Mouse (Mus musculus) hindbrain, embryonic 12.5 days (tissue): ENCODE data around the gene Gzmm. TPM values are rescaled to one million over a fixed set of nuclear protein-coding genes. Genes with fewer than 3 reads are reported as not detected.
"Not testable (repeated sequence)": the region's sequence is repeated elsewhere in the genome, so short reads cannot be mapped to it uniquely, and the experiment has no call there.

Experiments used
- ATAC-seq: fragments of 200-750 bp; cut with Nextera tagmentation; 2 replicates; pipeline ENCODE4 v1.8.0; 2017; ENCODE audit warnings: moderate TSS enrichment; ENCODE audit not compliant: low FRiP score
- H3K27ac ChIP-seq: fragments of 300-500 bp; sonication (generic); 2 replicates; pipeline ENCODE4 v1.5.1; 2016; ENCODE audit warnings: mild to moderate bottlenecking
- H3K27me3 ChIP-seq: fragments of 300-500 bp; sonication (generic); 2 replicates; pipeline ENCODE4 v1.6.1; 2016; ENCODE audit warnings: mild to moderate bottlenecking
- H3K36me3 ChIP-seq: fragments of 300-500 bp; sonication (generic); 2 replicates; pipeline ENCODE4 v1.6.1; 2016; ENCODE audit warnings: mild to moderate bottlenecking
- H3K4me1 ChIP-seq: fragments of 300-500 bp; sonication (generic); 2 replicates; pipeline ENCODE4 v1.6.1; 2016
- H3K4me2 ChIP-seq: fragments of 300-500 bp; sonication (generic); replicated peaks from 2 replicates; pipeline ENCODE4 v1.6.1; 2016; ENCODE audit warnings: mild to moderate bottlenecking
- H3K4me3 ChIP-seq: fragments of 300-500 bp; sonication (generic); 2 replicates; pipeline ENCODE4 v1.5.1; 2016; ENCODE audit warnings: mild to moderate bottlenecking
- H3K9ac ChIP-seq: fragments of 300-500 bp; sonication (generic); 2 replicates; pipeline ENCODE4 v1.6.1; 2016; ENCODE audit warnings: mild to moderate bottlenecking, moderate library complexity
- H3K9me3 ChIP-seq: fragments of 300-500 bp; sonication (generic); replicated peaks from 2 replicates; pipeline ENCODE4 v1.6.1; 2016; ENCODE audit warnings: mild to moderate bottlenecking
- WGBS: fragments of 180-500 bp; shearing (Covaris S2); methylation state at CpG from one replicate; pipeline ENCODE4 v1.1.7; 2016; 5-methylcytosine and 5-hydroxymethylcytosine counted together
- polyA plus RNA-seq: library from polyadenylated mRNA; unstranded; fragments of >200 nt; fragmentation: Nextera tagmentation; extraction: Ambion mirVana; gene quantifications from 2 replicates; pipeline ENCODE4 v1.2.1, GENCODE M21; 2016

Gene Gzmm
- polyA plus RNA-seq, 1 experiment from 2014 or later: 1.3 TPM

DNA sequence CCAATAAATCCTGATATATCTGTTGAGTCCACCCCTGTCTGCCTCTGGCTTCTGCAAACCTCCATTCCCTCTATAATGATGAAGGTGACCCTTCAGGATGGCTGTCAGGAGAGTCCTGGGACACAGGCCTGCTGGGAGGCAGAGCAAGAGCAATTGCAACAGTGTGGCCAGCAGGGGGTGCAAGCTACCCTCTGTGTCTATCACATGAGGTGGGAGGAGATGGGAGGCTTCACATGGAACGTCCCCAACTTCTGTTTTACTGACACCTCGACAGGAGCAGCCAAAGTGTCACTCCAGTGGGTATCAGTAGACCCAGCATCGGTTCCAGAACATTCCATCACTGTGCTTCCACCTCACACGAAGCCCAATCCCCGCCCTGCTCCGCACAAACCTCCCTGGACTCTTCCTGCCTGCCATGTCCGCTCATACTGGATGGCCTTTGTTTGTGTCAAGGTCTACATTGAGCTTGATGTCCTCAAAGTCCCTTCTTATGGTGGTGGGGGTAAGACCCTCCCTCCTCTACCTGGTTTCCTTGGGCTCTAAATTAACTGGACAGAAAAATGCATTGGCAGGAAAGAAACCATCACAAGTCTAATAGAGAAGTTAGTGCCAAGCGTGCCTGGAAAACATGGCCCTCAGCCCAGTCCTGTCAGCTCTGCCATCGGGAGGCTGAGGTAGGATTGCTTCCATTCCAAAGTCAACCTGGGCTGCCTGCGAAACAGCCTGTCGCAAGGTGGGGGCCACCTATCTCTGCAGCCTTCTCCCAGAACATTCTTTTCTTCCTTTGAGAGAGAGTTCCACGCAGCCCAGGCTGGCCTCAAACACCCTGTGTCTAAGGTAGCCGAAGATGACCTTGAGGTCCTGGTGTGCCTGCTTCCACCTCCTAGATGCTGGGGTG, 6.7 kb downstream of the Gzmm start:
- H3K27ac ChIP-seq: peak overlapping the region; percentile 46
- H3K4me3 ChIP-seq: no peak overlapping the region
- 0 out of 2 replicates have a peak, but pooled peaks cover 2% of the 10 kb centered on the region for H3K4me1 ChIP-seq
- ATAC-seq: peak; percentile 35; the same call in 1 of the 2 replicates
- H3K36me3 ChIP-seq: no peaks in the 10 kb centered on the region
- H3K9me3 ChIP-seq: peaks cover 9% of the 10 kb centered on the region; the same call in 1 of the 2 replicates
- WGBS: 65% methylated on average over 13 of the region's 13 CpGs
- no peak overlapping the region for H3K4me2 ChIP-seq
- H3K27me3 ChIP-seq: no peaks in the 10 kb centered on the region
- 0 out of 2 replicates have a peak overlapping the region, but pooled peaks have one; percentile 27 for H3K9ac ChIP-seq

- Histone ChIP-seq H3K4me2 (no peak overlapping the region), H3K9ac (0 out of 2 replicates have a peak overlapping the region, but pooled peaks have one; percentile 27), H3K9me3 (peaks cover 9% of the 10 kb centered on the region; the same call in 1 of the 2 replicates), H3K4me3 (no peak overlapping the region), H3K4me1 (0 out of 2 replicates have a peak, but pooled peaks cover 2% of the 10 kb centered on the region), H3K27ac (peak overlapping the region; percentile 48), H3K27me3 (no peaks in the 10 kb centered on the region), H3K36me3 (no peaks in the 10 kb centered on the region)
- no peak for ATAC-seq
- whole genome bisulfite sequencing: 56% methylated on average over 9 of the region's 9 CpGs
Observed at GRCm38 (mm10) chr10:79696129-79696651, 7.4 kb downstream of the Gzmm start.

GRCm38 (mm10) chr10:79697916-79698315, 9.1 kb downstream of the Gzmm start:
- no peak overlapping the region for H3K9ac ChIP-seq
- no peak overlapping the region for H3K4me2 ChIP-seq
- 0 out of 2 replicates have a peak, but pooled peaks cover 2% of the 10 kb centered on the region for H3K4me1 ChIP-seq
- WGBS: 82% methylated on average over 6 of the region's 6 CpGs
- no peak for ATAC-seq
- H3K36me3 ChIP-seq: no peaks in the 10 kb centered on the region
- H3K4me3 ChIP-seq: no peak overlapping the region
- no peaks in the 10 kb centered on the region for H3K27me3 ChIP-seq
- no peak overlapping the region for H3K27ac ChIP-seq
- no peaks in the 10 kb centered on the region for H3K9me3 ChIP-seq

DNA sequence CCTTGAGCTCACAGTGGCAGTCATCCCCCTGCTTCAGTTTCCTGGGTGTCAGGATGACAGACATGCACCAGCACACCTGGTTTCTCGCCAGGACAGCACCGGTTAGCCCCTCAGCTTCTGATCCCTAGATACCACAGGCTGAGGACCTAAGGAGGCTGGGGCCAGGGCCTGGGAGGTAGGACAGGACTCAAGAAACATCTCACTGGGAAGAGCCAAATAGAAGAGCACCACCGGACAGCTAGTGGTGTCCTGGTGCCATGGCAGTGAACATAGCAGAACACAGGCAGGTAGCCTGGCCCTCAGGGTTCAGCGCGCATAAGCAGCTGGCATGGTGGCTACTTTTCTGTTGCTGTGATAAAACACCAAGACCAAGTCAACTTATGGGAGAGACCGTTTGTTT, 9.6 kb downstream of the Gzmm start:
- Histone ChIP-seq H3K4me1 (0 out of 2 replicates have a peak, but pooled peaks cover 2% of the 10 kb centered on the region), H3K36me3 (no peaks in the 10 kb centered on the region), H3K9ac (no peak overlapping the region), H3K4me2 (no peak overlapping the region), H3K27me3 (no peaks in the 10 kb centered on the region), H3K9me3 (no peaks in the 10 kb centered on the region), H3K27ac (no peak overlapping the region), H3K4me3 (no peak overlapping the region)
- no peak for ATAC-seq
- 90% methylated on average over 6 of the region's 6 CpGs for WGBS

DNA sequence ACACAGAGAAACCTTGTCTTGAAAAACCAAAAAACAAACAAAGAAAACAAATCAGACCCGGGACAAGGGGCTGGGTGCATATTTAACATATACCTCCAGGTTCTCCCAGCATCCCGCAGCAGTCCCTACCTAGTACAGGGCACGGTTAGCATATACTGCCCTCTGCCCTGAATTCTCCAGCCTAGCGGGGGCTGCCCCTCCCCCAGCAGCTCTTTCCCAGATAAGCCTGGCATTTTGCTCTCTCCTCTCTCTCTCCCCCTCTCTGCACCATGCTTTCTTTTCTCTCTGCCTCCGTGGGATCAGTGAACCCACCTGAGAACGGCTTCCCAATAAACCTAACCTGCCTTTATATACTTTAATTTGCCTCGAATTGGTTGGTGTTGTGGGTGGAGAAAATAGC, 11.9 kb downstream of the Gzmm start:
- no peaks in the 10 kb centered on the region for H3K9me3 ChIP-seq
- WGBS: 50% methylated on average over 7 of the region's 7 CpGs
- peak overlapping the region; percentile 10; the same call in 1 of the 2 replicates for H3K9ac ChIP-seq
- H3K36me3 ChIP-seq: no peaks in the 10 kb centered on the region
- ATAC-seq: no peak
- H3K27ac ChIP-seq: no peak overlapping the region
- peaks cover 12% of the 10 kb centered on the region for H3K4me1 ChIP-seq
- H3K4me2 ChIP-seq: no peak overlapping the region
- H3K27me3 ChIP-seq: no peaks in the 10 kb centered on the region
- H3K4me3 ChIP-seq: no peak overlapping the region

DNA sequence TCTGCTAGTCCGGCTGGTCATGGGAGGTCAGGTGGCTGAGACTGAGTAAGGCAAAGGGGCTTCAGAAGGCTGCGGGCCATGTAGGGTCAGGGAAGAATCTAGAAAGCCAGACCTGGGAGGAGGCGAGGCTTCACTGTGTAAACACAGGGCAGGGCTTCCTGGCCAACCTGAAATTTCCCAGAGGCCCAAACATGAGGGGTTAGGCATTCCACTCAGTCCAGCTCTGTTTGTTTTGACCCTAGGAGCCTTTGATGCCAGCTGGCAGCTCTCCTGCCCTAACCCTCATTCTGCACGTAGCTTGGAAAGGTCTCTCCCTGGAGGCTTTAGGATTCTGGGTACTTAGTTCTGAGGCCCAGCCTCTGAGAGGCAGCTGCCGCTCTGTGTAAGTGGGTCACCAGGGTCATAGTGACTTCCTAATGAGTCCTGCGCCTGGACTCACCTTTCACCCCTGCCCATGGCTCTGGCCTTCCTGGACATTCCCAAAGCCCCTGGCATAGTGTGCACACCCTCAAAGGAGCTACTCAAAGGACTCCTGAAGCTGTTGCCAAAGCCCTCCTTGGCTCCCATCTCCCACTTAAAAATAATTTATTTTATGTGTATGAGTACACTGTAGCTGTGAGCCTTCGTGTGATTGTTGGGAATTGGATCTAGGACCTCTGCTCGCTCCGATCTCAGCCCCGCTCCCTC, 12.8 kb downstream of the Gzmm start:
- no peaks in the 10 kb centered on the region for H3K9me3 ChIP-seq
- WGBS: 48% methylated on average over 10 of the region's 10 CpGs
- H3K9ac ChIP-seq: no peak overlapping the region
- no peak overlapping the region for H3K27ac ChIP-seq
- no peak overlapping the region for H3K4me2 ChIP-seq
- no peak overlapping the region for H3K4me3 ChIP-seq
- 0 out of 2 replicates have a peak, but pooled peaks cover 6% of the 10 kb centered on the region for H3K36me3 ChIP-seq
- peaks cover 19% of the 10 kb centered on the region for H3K4me1 ChIP-seq
- no peak for ATAC-seq
- H3K27me3 ChIP-seq: no peaks in the 10 kb centered on the region

GRCm38 (mm10) chr10:79702970-79703369, 14.2 kb downstream of the Gzmm start:
- not testable (repeated sequence) for H3K27me3 ChIP-seq, H3K27ac ChIP-seq, H3K4me2 ChIP-seq, H3K36me3 ChIP-seq, H3K4me3 ChIP-seq, H3K9me3 ChIP-seq, H3K9ac ChIP-seq, ATAC-seq
- WGBS: 91% methylated on average over 4 of the region's 4 CpGs
- peaks cover 32% of the 10 kb centered on the region for H3K4me1 ChIP-seq

GRCm38 (mm10) chr10:79703541-79703940, 14.7 kb downstream of the Gzmm start:
- Histone ChIP-seq H3K9ac (peak overlapping the region; percentile 23; the same call in 1 of the 2 replicates), H3K4me2 (peak overlapping the region; percentile 93), H3K4me1 (peaks cover 32% of the 10 kb centered on the region), H3K36me3 (0 out of 2 replicates have a peak, but pooled peaks cover 8% of the 10 kb centered on the region), H3K27me3 (no peaks in the 10 kb centered on the region), H3K27ac (peak overlapping the region; percentile 84), H3K9me3 (no peaks in the 10 kb centered on the region), H3K4me3 (peak overlapping the region; percentile 76; the same call in 1 of the 2 replicates)
- WGBS: 83% methylated on average over 10 of the region's 10 CpGs
- ATAC-seq: no peak

- WGBS: under 1% methylated on average over 65 of the region's 65 CpGs
- H3K4me3 ChIP-seq: peak within 1 kb of the TSS; percentile 76
- H3K4me2 ChIP-seq: peak within 1 kb of the TSS; percentile 93
- no peaks in the 10 kb centered on the region for H3K9me3 ChIP-seq
- H3K4me1 ChIP-seq: peaks cover 32% of the 10 kb centered on the region
- ATAC-seq: peak; percentile 97
- H3K27me3 ChIP-seq: no peaks in the 10 kb centered on the region
- peaks cover 16% of the 10 kb centered on the region for H3K36me3 ChIP-seq
- H3K9ac ChIP-seq: peak within 1 kb of the TSS; percentile 84
- H3K27ac ChIP-seq: peak within 1 kb of the TSS; percentile 84
Observed at GRCm38 (mm10) chr10:79704065-79704969, 15.5 kb downstream of the Gzmm start, which contains the start of gene Bsg. Bsg (plus strand) TSS chr10:79704491.

DNA sequence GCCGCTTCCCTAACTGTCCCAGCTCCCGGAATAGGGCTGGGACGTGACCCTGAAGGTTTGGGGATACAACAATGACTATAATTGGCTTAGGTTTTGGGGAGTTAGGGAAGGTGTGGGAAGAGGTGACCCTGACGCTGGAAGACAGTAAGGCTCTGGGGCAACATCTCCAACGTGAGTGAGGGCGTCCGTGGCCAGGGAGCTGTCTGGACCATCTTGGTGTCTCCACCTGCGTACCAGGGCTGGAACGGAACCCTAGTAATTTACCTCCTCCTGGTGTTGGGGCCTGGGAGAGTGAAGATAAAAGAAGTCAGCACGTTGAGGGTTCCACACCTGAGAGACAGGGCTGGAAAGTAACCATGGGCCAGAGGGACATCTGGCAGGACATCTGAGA, 16.1 kb downstream of the Gzmm start:
- no peaks in the 10 kb centered on the region for H3K9me3 ChIP-seq
- H3K4me3 ChIP-seq: peak overlapping the region; percentile 76
- peak overlapping the region; percentile 84 for H3K9ac ChIP-seq
- no peaks in the 10 kb centered on the region for H3K27me3 ChIP-seq
- no peak for ATAC-seq
- H3K4me2 ChIP-seq: peak overlapping the region; percentile 93
- peaks cover 22% of the 10 kb centered on the region for H3K36me3 ChIP-seq
- H3K27ac ChIP-seq: peak overlapping the region; percentile 84
- peaks cover 32% of the 10 kb centered on the region for H3K4me1 ChIP-seq
- WGBS: 5% methylated on average over 10 of the region's 10 CpGs

DNA sequence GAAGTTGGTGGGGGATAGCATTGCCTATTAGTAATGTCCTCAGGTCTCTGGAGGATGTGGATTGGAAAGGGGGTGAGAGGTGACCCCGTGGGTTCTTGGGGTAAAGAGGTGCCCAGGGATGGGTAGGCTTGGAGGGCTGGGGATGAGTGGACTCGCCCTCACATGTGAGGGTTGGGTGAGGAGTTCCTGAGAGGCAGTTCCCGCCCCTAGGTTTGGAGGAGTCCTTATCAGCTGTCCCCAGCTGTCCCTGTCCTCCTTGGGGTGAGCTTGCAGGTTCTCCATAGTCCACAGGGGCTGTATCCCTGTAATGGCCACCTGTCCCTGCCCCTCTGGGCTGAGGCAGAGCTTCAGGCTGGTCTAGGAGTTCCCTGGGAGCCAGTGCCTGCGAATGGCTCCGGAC, 17.1 kb downstream of the Gzmm start:
- 78% methylated on average over 5 of the region's 5 CpGs for WGBS
- H3K36me3 ChIP-seq: peaks cover 32% of the 10 kb centered on the region
- H3K27me3 ChIP-seq: no peaks in the 10 kb centered on the region
- ATAC-seq: no peak
- H3K4me1 ChIP-seq: peaks cover 32% of the 10 kb centered on the region
- H3K4me2 ChIP-seq: peak overlapping the region; percentile 93
- H3K27ac ChIP-seq: no peak overlapping the region
- H3K4me3 ChIP-seq: peak overlapping the region; percentile 76; the same call in 1 of the 2 replicates
- H3K9me3 ChIP-seq: no peaks in the 10 kb centered on the region
- peak overlapping the region; percentile 84 for H3K9ac ChIP-seq
